Mouse (Mus musculus): ENCODE data around the gene Xpr1. TPM values are rescaled to one million over a fixed set of nuclear protein-coding genes. Genes with fewer than 3 reads are reported as not detected.
"Not testable (repeated sequence)": the region's sequence is repeated elsewhere in the genome, so short reads cannot be mapped to it uniquely, and the experiment has no call there.

The Xpr1 gene
- polyA plus RNA-seq, 1 experiment from 2014 or later, result 2.3 TPM

DNA sequence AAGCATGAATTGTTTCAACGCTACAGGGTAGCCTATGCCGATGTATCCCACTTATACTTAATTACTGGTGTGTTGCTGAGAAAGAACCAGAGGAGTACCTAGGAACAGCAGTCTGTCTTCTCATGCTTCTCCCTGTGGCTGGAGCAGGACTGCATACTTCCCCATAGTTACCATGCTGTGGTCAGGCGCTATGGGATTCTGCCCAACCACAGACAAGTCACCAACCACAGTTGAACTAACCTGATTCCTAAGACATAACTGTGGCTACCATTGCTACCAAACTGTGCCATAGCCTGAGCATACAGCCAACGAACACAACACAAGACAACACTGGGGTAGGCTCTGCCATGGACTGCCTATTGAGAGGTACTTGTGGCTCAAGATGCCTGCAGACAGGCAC is 144.3 kb downstream of the Xpr1 start:
- H3K4me1 ChIP-seq (ENCODE audit: insufficient read depth), result peaks cover 10% of the 10 kb centered on the region
- H3K4me2 ChIP-seq (ENCODE audit: low read depth, low read length), result no peak overlapping the region
- H3K4me3 ChIP-seq (ENCODE audit: low read depth, low read length), result no peak overlapping the region
- no peaks in the 10 kb centered on the region for H3K27me3 ChIP-seq (ENCODE audit: insufficient read depth, low read length)
- H3K36me3 ChIP-seq (replicated peaks; ENCODE audit: insufficient read depth, low read length), result no peaks in the 10 kb centered on the region
- ATAC-seq, result no peak
- 71% methylated on average over 4 of the region's 4 CpGs for WGBS (ENCODE audit: insufficient replicate concordance)
- no peak overlapping the region for H3K27ac ChIP-seq (ENCODE audit: low read depth)
- H3K9me3 ChIP-seq (ENCODE audit: low read length), result no peaks in the 10 kb centered on the region
- no peak overlapping the region for H3K9ac ChIP-seq (replicated peaks)
- DNase-seq, result no peak
- TF ChIP-seq EP300 (IDR thresholded peaks at IDR 0.05; ENCODE audit: low read depth), result no peak
- no peak for TF ChIP-seq CTCF (IDR thresholded peaks at IDR 0.05; ENCODE audit: low read depth)

DNA sequence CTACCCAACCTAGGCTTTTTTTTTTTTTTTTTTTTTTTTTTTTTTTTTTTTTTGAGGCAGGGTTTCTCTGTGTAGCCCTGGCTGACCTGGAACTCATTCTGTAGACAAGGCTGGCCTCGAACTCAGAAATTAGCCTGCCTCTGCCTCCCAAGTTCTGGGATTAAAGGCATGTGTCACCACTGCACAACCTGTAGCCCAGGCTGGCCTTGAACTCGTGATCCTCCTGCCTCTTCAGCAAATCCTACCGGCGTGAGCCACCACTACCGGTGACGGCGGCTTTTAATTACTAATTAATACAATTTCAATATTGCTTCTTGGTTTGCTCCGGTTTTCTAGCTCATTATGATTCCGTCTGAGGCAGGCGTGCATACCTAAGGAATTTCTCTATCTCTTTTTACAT is 154.7 kb downstream of the Xpr1 start:
- WGBS (ENCODE audit: insufficient replicate concordance), result 87% methylated on average over 10 of the region's 10 CpGs
- not testable (repeated sequence) for ATAC-seq; H3K27me3 ChIP-seq (ENCODE audit: insufficient read depth, low read length); H3K4me1 ChIP-seq (ENCODE audit: insufficient read depth); H3K4me3 ChIP-seq (ENCODE audit: low read depth, low read length); H3K36me3 ChIP-seq (replicated peaks; ENCODE audit: insufficient read depth, low read length); DNase-seq; H3K4me2 ChIP-seq (ENCODE audit: low read depth, low read length); H3K27ac ChIP-seq (ENCODE audit: low read depth); H3K9ac ChIP-seq (replicated peaks); H3K9me3 ChIP-seq (ENCODE audit: low read length)

DNA sequence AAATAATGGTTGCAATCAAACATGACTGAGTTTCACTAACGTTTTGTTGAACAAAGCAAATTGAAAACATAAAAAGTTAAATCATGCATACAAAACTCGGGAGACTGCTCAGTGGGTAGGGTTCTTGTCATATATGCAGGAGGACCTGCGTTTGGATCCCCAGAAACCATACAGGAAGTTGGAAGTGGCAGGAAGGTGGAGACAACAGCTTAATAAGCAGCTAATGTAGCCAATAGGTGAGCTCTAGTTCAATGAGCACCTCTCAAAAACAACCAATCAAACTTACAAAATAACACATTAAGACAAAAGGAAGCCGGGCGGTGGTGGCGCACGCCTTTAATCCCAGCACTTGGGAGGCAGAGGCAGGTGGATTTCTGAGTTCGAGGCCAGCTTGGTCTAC is 162.9 kb downstream of the Xpr1 start:
- no peaks in the 10 kb centered on the region for H3K9me3 ChIP-seq (ENCODE audit: low read length)
- H3K4me2 ChIP-seq (ENCODE audit: low read depth, low read length), result no peak overlapping the region
- no peaks in the 10 kb centered on the region; the same call in none of the 2 replicates for H3K4me1 ChIP-seq (ENCODE audit: insufficient read depth)
- no peak overlapping the region for H3K4me3 ChIP-seq (ENCODE audit: low read depth, low read length)
- WGBS (ENCODE audit: insufficient replicate concordance), result 80% methylated on average over 7 of the region's 8 CpGs
- no peaks in the 10 kb centered on the region for H3K36me3 ChIP-seq (replicated peaks; ENCODE audit: insufficient read depth, low read length)
- no peak overlapping the region for H3K27ac ChIP-seq (ENCODE audit: low read depth)
- ATAC-seq (no peak), DNase-seq (no peak)
- TF ChIP-seq CTCF (IDR thresholded peaks at IDR 0.05; ENCODE audit: low read depth) (no peak), EP300 (IDR thresholded peaks at IDR 0.05; ENCODE audit: low read depth) (no peak)
- H3K27me3 ChIP-seq (ENCODE audit: insufficient read depth, low read length), result 0 out of 2 replicates have a peak, but pooled peaks cover under 1% of the 10 kb centered on the region
- H3K9ac ChIP-seq (replicated peaks), result no peak overlapping the region

DNA sequence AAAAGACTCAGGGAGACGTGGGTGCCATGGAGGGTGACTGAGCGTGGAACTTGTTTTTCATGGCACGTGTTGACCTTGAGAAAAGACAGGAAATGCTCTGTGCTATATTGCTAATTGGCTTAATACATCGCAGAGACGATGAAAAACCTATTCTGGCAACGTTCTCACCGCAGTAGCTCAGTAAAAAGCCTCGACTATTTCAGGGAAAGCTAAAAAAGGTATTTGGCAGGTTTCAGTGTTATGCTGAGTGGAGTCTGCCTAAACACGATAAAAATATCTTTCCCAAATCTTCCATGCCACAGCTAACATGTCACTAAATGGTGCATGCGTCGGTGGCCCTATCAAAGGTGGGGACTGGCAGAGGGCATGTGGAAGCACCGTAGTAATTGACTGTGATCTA is 164.1 kb downstream of the Xpr1 start:
- no peak for ATAC-seq
- no peak for TF ChIP-seq EP300 (IDR thresholded peaks at IDR 0.05; ENCODE audit: low read depth)
- no peak for TF ChIP-seq CTCF (IDR thresholded peaks at IDR 0.05; ENCODE audit: low read depth)

DNA sequence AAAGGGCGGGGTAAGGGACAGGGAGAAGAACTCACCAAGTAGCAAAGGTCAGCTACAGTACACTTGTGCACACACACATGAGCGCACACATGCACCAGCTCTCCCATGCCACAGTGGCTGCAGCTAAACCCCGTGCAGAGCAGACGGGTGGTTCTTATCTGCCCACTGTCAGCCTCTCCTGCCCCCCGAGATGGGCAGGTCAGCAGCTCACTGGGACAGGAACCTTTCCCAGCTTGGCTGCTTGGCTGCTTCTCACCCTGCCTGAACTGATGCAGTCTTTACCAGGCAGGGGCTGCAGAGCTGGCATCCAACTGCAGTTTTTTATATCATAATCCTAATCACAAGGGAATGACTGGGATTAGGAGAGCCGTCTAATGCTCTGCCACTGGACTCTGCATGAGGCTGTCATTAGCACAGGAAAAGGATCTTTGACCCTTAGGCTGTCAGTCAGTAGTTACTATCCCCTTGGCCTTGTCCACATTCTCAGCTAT is 164.5 kb downstream of the Xpr1 start:
- H3K9ac ChIP-seq (replicated peaks), result no peak overlapping the region; the same call in 1 of the 2 replicates
- DNase-seq, result no peak
- H3K36me3 ChIP-seq (replicated peaks; ENCODE audit: insufficient read depth, low read length), result no peaks in the 10 kb centered on the region
- 0 out of 2 replicates have a peak, but pooled peaks cover 2% of the 10 kb centered on the region for H3K27me3 ChIP-seq (ENCODE audit: insufficient read depth, low read length)
- no peak overlapping the region for H3K4me2 ChIP-seq (ENCODE audit: low read depth, low read length)
- no peak overlapping the region for H3K4me3 ChIP-seq (ENCODE audit: low read depth, low read length)
- TF ChIP-seq CTCF (IDR thresholded peaks at IDR 0.05; ENCODE audit: low read depth) (no peak), EP300 (IDR thresholded peaks at IDR 0.05; ENCODE audit: low read depth) (no peak)
- no peak overlapping the region for H3K27ac ChIP-seq (ENCODE audit: low read depth)
- H3K9me3 ChIP-seq (ENCODE audit: low read length), result no peaks in the 10 kb centered on the region
- WGBS (ENCODE audit: insufficient replicate concordance), result 30% methylated on average over 5 of the region's 6 CpGs
- no peaks in the 10 kb centered on the region; the same call in none of the 2 replicates for H3K4me1 ChIP-seq (ENCODE audit: insufficient read depth)
- ATAC-seq, result peak; percentile 29; the same call in 1 of the 2 replicates

More for the DNA sequence above, 164.1 kb downstream of the Xpr1 start:
- H3K4me2 ChIP-seq (ENCODE audit: low read depth, low read length), result no peak overlapping the region
- H3K9me3 ChIP-seq (ENCODE audit: low read length), result no peaks in the 10 kb centered on the region
- 0 out of 2 replicates have a peak, but pooled peaks cover 2% of the 10 kb centered on the region for H3K27me3 ChIP-seq (ENCODE audit: insufficient read depth, low read length)
- WGBS (ENCODE audit: insufficient replicate concordance), result 62% methylated on average over 12 of the region's 12 CpGs
- no peak overlapping the region for H3K9ac ChIP-seq (replicated peaks)
- H3K36me3 ChIP-seq (replicated peaks; ENCODE audit: insufficient read depth, low read length), result no peaks in the 10 kb centered on the region
- no peak overlapping the region for H3K4me3 ChIP-seq (ENCODE audit: low read depth, low read length)
- H3K4me1 ChIP-seq (ENCODE audit: insufficient read depth), result no peaks in the 10 kb centered on the region; the same call in none of the 2 replicates
- no peak overlapping the region for H3K27ac ChIP-seq (ENCODE audit: low read depth)
- no peak for DNase-seq

DNA sequence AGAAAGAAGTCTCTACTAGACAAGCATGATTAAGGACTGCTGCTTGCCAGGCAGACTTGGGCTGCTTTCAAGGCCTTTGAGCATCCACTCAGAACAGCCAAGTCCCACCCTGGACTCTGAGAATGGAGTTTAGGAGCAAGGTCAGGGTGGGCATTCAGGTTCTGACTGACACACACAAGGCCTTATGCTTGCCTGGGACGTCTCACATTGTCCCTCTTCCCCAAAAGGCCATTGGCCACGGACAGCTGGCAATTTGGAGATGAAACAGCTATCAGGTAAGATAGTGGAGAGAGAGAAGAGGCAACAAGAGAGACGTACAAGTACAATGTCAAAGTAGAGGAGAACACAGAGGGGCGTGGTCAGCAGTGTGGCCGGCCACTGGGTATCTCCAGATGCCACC is 165.6 kb downstream of the Xpr1 start:
- Histone ChIP-seq H3K27ac (ENCODE audit: low read depth) (no peak overlapping the region), H3K27me3 (ENCODE audit: insufficient read depth, low read length) (0 out of 2 replicates have a peak, but pooled peaks cover 7% of the 10 kb centered on the region), H3K9ac (replicated peaks) (no peak overlapping the region), H3K9me3 (ENCODE audit: low read length) (no peaks in the 10 kb centered on the region), H3K4me1 (ENCODE audit: insufficient read depth) (no peaks in the 10 kb centered on the region; the same call in none of the 2 replicates), H3K36me3 (replicated peaks; ENCODE audit: insufficient read depth, low read length) (no peaks in the 10 kb centered on the region), H3K4me3 (ENCODE audit: low read depth, low read length) (no peak overlapping the region), H3K4me2 (ENCODE audit: low read depth, low read length) (no peak overlapping the region)
- 59% methylated on average over 5 of the region's 5 CpGs for whole genome bisulfite sequencing (ENCODE audit: insufficient replicate concordance)
- DNase-seq (no peak), ATAC-seq (no peak)
- no peak for TF ChIP-seq EP300 (IDR thresholded peaks at IDR 0.05; ENCODE audit: low read depth)
- TF ChIP-seq CTCF (IDR thresholded peaks at IDR 0.05; ENCODE audit: low read depth), result no peak
